Mouse (Mus musculus) stomach, embryonic 16.5 days (tissue): ENCODE measurements at regions not wholly inside any gene's neighbourhood (a gene's known extent, or its start where the extent isn't known, plus 50 kb on each side); places are given as distances from the start of the nearest gene placed in this dataset.

Experiments
- ATAC-seq: fragments of 200-750 bp; cut with Nextera tagmentation; 2 replicates; pipeline ENCODE4 v1.8.0; 2017; ENCODE audit warnings: moderate number of reproducible peaks, moderate TSS enrichment; ENCODE audit not compliant: insufficient read depth, low FRiP score
- H3K27ac ChIP-seq: fragments of 300-500 bp; sonication (generic); 2 replicates; pipeline ENCODE4 v1.5.1; 2014; ENCODE audit warnings: low read length
- H3K27me3 ChIP-seq: fragments of 300-500 bp; sonication (generic); 2 replicates; pipeline ENCODE4 v1.6.1; 2014; ENCODE audit warnings: low read length, control low read depth, mixed read lengths; ENCODE audit not compliant: control insufficient read depth, insufficient read depth
- H3K36me3 ChIP-seq: fragments of 300-500 bp; sonication (generic); 2 replicates; pipeline ENCODE4 v1.6.1; 2014; ENCODE audit warnings: low read length; ENCODE audit not compliant: control insufficient read depth, insufficient read depth
- H3K4me1 ChIP-seq: fragments of 300-500 bp; sonication (generic); 2 replicates; pipeline ENCODE4 v1.6.1; 2014; ENCODE audit warnings: low read length, control low read depth, mixed read lengths; ENCODE audit not compliant: control insufficient read depth, insufficient read depth
- H3K4me2 ChIP-seq: fragments of 300-500 bp; sonication (generic); 2 replicates; pipeline ENCODE4 v1.6.1; 2014; ENCODE audit warnings: low read depth, low read length, mixed read lengths
- H3K4me3 ChIP-seq: fragments of 300-500 bp; sonication (generic); replicated peaks from 2 replicates; pipeline ENCODE4 v1.5.1; 2014; ENCODE audit warnings: mild to moderate bottlenecking, low read length
- H3K9ac ChIP-seq: fragments of 300-500 bp; sonication (generic); 2 replicates; pipeline ENCODE4 v1.6.1; 2014; ENCODE audit warnings: low read length
- H3K9me3 ChIP-seq: fragments of 300-500 bp; sonication (generic); replicated peaks from 2 replicates; pipeline ENCODE4 v1.6.1; 2016; ENCODE audit warnings: low read length, control low read depth; ENCODE audit not compliant: control insufficient read depth
- WGBS: fragments of 180-500 bp; shearing (Covaris S2); extraction: QIAGEN DNeasy Blood & Tissue Kit; methylation state at CpG from one replicate; pipeline ENCODE4 v1.1.7; 2014; 5-methylcytosine and 5-hydroxymethylcytosine counted together

GRCm38 (mm10) chr12:51058569-51058968 lies 289.3 kb upstream of the G2e3 start:
- H3K36me3 ChIP-seq, result no peaks in the 10 kb centered on the region
- no peaks in the 10 kb centered on the region for H3K4me1 ChIP-seq
- ATAC-seq, result no peak
- H3K9ac ChIP-seq, result peak overlapping the region; percentile 50
- 19% methylated on average over 12 of the region's 12 CpGs for WGBS
- peak overlapping the region; percentile 21; the same call in 1 of the 2 replicates for H3K4me3 ChIP-seq
- H3K4me2 ChIP-seq, result peak overlapping the region; percentile 44
- H3K27me3 ChIP-seq, result no peaks in the 10 kb centered on the region
- no peaks in the 10 kb centered on the region for H3K9me3 ChIP-seq
- H3K27ac ChIP-seq, result peak overlapping the region; percentile 31

- Histone ChIP-seq H3K4me2 (peak overlapping the region; percentile 44; the same call in 1 of the 2 replicates), H3K27ac (peak overlapping the region; percentile 31; the same call in 1 of the 2 replicates), H3K9me3 (no peaks in the 10 kb centered on the region), H3K4me3 (no peak overlapping the region), H3K27me3 (no peaks in the 10 kb centered on the region), H3K9ac (no peak overlapping the region; the same call in 1 of the 2 replicates), H3K36me3 (no peaks in the 10 kb centered on the region), H3K4me1 (no peaks in the 10 kb centered on the region)
- ATAC-seq, result no peak
- WGBS, result 66% methylated on average over 10 of the region's 10 CpGs
Measured at GRCm38 (mm10) chr12:51058104-51058503, 289.8 kb upstream of the G2e3 start.

- Histone ChIP-seq H3K4me3 (no peak overlapping the region), H3K4me1 (peaks cover 6% of the 10 kb centered on the region)
- WGBS, result 62% methylated on average over 7 of the region's 7 CpGs
Measured at GRCm38 (mm10) chr12:51047116-51047515, 300.7 kb upstream of the G2e3 start.

GRCm38 (mm10) chr12:51045437-51045836 lies 302.4 kb upstream of the G2e3 start:
- WGBS, result 28% methylated on average over 9 of the region's 9 CpGs
- Histone ChIP-seq H3K4me1 (peaks cover 6% of the 10 kb centered on the region), H3K4me2 (no peak overlapping the region), H3K27ac (no peak overlapping the region), H3K4me3 (no peak overlapping the region), H3K27me3 (no peaks in the 10 kb centered on the region), H3K36me3 (no peaks in the 10 kb centered on the region), H3K9ac (no peak overlapping the region), H3K9me3 (no peaks in the 10 kb centered on the region)
- ATAC-seq, result no peak; the same call in 1 of the 2 replicates

More at GRCm38 (mm10) chr12:51047116-51047515, 300.7 kb upstream of the G2e3 start:
- Histone ChIP-seq H3K27ac (no peak overlapping the region), H3K4me2 (no peak overlapping the region), H3K9me3 (no peaks in the 10 kb centered on the region), H3K27me3 (no peaks in the 10 kb centered on the region), H3K36me3 (no peaks in the 10 kb centered on the region), H3K9ac (no peak overlapping the region)
- ATAC-seq, result no peak

- Histone ChIP-seq H3K27ac (no peak overlapping the region), H3K9me3 (no peaks in the 10 kb centered on the region), H3K4me2 (no peak overlapping the region), H3K27me3 (no peaks in the 10 kb centered on the region), H3K36me3 (no peaks in the 10 kb centered on the region), H3K9ac (no peak overlapping the region), H3K4me3 (no peak overlapping the region), H3K4me1 (peaks cover 6% of the 10 kb centered on the region)
- peak; percentile 60; the same call in 1 of the 2 replicates for ATAC-seq
- 17% methylated on average over 1 of the region's 1 CpGs for WGBS
Measured at GRCm38 (mm10) chr12:51045020-51045419, 302.8 kb upstream of the G2e3 start.

- Histone ChIP-seq H3K9ac (no peak overlapping the region), H3K27me3 (no peaks in the 10 kb centered on the region), H3K27ac (no peak overlapping the region), H3K4me1 (no peaks in the 10 kb centered on the region; the same call in 1 of the 2 replicates), H3K9me3 (no peaks in the 10 kb centered on the region), H3K36me3 (no peaks in the 10 kb centered on the region), H3K4me3 (no peak overlapping the region), H3K4me2 (no peak overlapping the region)
- 79% methylated on average over 2 of the region's 2 CpGs for WGBS
- no peak for ATAC-seq
Measured at GRCm38 (mm10) chr12:51032193-51032592, 315.7 kb upstream of the G2e3 start.

- no peaks in the 10 kb centered on the region for H3K9me3 ChIP-seq
- ATAC-seq, result no peak
- no peaks in the 10 kb centered on the region for H3K36me3 ChIP-seq
- no peaks in the 10 kb centered on the region; the same call in 1 of the 2 replicates for H3K4me1 ChIP-seq
- H3K27me3 ChIP-seq, result no peaks in the 10 kb centered on the region
- WGBS, result 46% methylated on average over 10 of the region's 10 CpGs
- H3K4me2 ChIP-seq, result no peak overlapping the region
- H3K4me3 ChIP-seq, result no peak overlapping the region
- H3K9ac ChIP-seq, result no peak overlapping the region
- H3K27ac ChIP-seq, result no peak overlapping the region
Measured at GRCm38 (mm10) chr12:51028601-51029174, 319.2 kb upstream of the G2e3 start.

- 81% methylated on average over 5 of the region's 5 CpGs for WGBS
Measured at GRCm38 (mm10) chr12:51026046-51026445, 321.8 kb upstream of the G2e3 start.

GRCm38 (mm10) chr12:51025531-51025930 lies 322.3 kb upstream of the G2e3 start:
- WGBS, result 50% methylated on average over 3 of the region's 3 CpGs
- no peak overlapping the region for H3K4me3 ChIP-seq
- ATAC-seq, result no peak
- no peaks in the 10 kb centered on the region for H3K36me3 ChIP-seq
- no peak overlapping the region for H3K4me2 ChIP-seq
- no peak overlapping the region for H3K27ac ChIP-seq
- no peaks in the 10 kb centered on the region for H3K27me3 ChIP-seq
- H3K9me3 ChIP-seq, result no peaks in the 10 kb centered on the region
- no peaks in the 10 kb centered on the region; the same call in 1 of the 2 replicates for H3K4me1 ChIP-seq
- no peak overlapping the region for H3K9ac ChIP-seq

More at GRCm38 (mm10) chr12:51026046-51026445, 321.8 kb upstream of the G2e3 start:
- no peak overlapping the region for H3K9ac ChIP-seq
- no peak for ATAC-seq
- no peaks in the 10 kb centered on the region for H3K36me3 ChIP-seq
- no peak overlapping the region for H3K4me2 ChIP-seq
- no peaks in the 10 kb centered on the region; the same call in 1 of the 2 replicates for H3K4me1 ChIP-seq
- H3K9me3 ChIP-seq, result no peaks in the 10 kb centered on the region
- no peaks in the 10 kb centered on the region for H3K27me3 ChIP-seq
- no peak overlapping the region for H3K27ac ChIP-seq
- H3K4me3 ChIP-seq, result no peak overlapping the region
